Mouse (Mus musculus) small intestine, adult 2 months (tissue): ENCODE measurements at regions not wholly inside any gene's neighbourhood (a gene's known extent, or its start where the extent isn't known, plus 50 kb on each side); places are given as distances from the start of the nearest gene placed in this dataset.

Experiments used
- CTCF ChIP-seq: fragments of 200-500 bp; IDR thresholded peaks from 2 replicates; pipeline ENCODE4 v1.5.1; 2012; ENCODE audit warnings: low read depth, mild to moderate bottlenecking, control low read depth, inconsistent platforms, low read length, moderate library complexity, mixed read lengths; ENCODE audit not compliant: insufficient replicate concordance, insufficient read length; ENCODE audit errors: extremely low read depth
- POLR2A ChIP-seq: fragments of 200-500 bp; IDR thresholded peaks from 2 replicates; pipeline ENCODE4 v1.6.1; 2012; ENCODE audit warnings: low read depth, mild to moderate bottlenecking, control low read depth, inconsistent platforms, low read length, moderate library complexity

DNA sequence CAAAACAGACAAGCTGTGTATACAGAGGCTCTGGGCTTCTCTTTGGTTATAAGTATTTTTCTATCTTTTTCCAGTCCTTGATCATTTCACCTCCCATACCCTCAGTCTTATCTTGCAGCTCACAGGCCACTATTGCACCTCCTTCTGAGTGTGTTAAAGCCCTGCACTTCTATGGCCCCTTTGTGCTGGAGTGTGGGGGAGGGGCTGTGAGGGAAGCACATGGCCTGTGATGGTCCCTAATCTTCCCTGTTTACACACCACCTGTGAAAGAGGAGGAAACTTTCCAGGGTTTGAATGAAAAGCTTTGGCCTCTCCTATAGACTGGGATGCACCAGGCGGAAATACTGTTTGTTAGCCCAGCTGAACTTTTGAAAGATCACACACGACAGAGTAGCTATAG lies 533.0 kb downstream of the Prkd1 start:
- no peak for TF ChIP-seq POLR2A
- no peak for TF ChIP-seq CTCF
